Mouse (Mus musculus): ENCODE data around the gene Poc1a. TPM values are rescaled to one million over a fixed set of nuclear protein-coding genes. Genes with fewer than 3 reads are reported as not detected.

The Poc1a gene
- polyA plus RNA-seq, 1 experiment = 24.3 TPM

DNA sequence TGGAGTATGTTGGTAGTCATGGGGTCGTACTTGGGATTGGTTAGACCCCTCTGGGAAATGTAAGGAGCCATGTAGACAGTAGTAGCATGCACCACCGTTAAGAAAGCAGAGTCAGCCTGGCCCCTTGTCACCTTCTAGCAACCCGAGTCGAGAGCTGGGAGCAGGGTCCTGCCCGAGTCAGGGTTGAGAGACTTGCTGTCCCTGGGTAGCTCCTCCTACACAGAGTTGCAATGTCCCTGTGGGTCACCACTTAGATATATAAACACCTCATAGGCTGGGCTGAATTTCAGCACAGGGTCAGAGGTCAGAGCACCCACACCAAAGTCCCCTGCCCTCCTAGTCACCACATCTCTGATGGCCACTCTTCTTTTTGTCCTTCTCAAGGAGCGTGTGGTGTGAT lies 20.1 kb downstream of the Poc1a start:
- no peak for TF ChIP-seq POLR2A (IDR thresholded peaks at IDR 0.05; ENCODE audit: insufficient read depth, low read length)
- TF ChIP-seq CTCF (IDR thresholded peaks at IDR 0.05; ENCODE audit: low read depth, low read length) = no peak
- TF ChIP-seq EP300 (IDR thresholded peaks at IDR 0.05; ENCODE audit: insufficient read depth, low read depth, low read length) = no peak
- no peaks in the 10 kb centered on the region for H3K27me3 ChIP-seq (ENCODE audit: control insufficient read depth, insufficient read depth, low read length, poor library complexity, severe bottlenecking)
- no peak overlapping the region for H3K9ac ChIP-seq (ENCODE audit: low read depth, poor library complexity, severe bottlenecking)
- H3K36me3 ChIP-seq (ENCODE audit: control insufficient read depth, insufficient read depth, low read length, poor library complexity, severe bottlenecking) = no peaks in the 10 kb centered on the region
- H3K27ac ChIP-seq (ENCODE audit: insufficient read depth, low read length) = no peak overlapping the region
- no peaks in the 10 kb centered on the region for H3K9me3 ChIP-seq (replicated peaks; ENCODE audit: control insufficient read depth, insufficient read depth, low read length, poor library complexity, severe bottlenecking)
- no peaks in the 10 kb centered on the region for H3K4me1 ChIP-seq (ENCODE audit: control insufficient read depth, insufficient read depth, low read length)
- no peak overlapping the region for H3K4me3 ChIP-seq (ENCODE audit: low read depth, low read length)

DNA sequence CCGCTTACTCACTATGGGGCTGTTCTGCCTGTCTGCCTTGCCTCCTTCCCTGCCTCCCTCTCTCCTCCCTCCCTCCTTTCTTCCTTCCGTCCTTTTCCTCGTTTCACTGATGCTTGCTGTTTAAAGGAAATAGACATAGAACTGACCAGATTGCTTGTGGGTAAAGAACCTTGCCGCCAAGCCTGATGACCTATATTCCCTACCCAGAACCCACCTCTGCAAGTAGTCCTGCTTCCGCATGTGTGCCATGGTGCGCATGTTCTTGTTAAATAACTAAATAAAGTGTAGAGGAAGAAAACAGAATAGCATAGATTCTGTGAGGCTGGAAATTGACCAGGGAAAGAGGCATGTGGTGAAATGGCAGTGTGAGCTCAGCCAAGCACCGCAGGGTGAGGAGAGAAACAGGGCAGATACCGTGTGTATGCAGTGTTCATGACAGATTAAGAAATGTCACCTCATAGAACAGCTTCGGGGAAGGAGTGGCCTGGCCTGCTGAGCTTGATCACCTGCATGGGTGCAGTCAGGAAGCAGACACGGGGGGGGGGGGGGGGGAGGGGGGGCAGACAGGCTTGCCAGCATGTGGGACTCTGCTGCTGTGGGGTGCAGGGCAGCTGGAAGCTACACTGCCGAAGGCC lies 20.7 kb downstream of the Poc1a start:
- Histone ChIP-seq H3K4me1 (ENCODE audit: control insufficient read depth, insufficient read depth, low read length) (no peaks in the 10 kb centered on the region), H3K9me3 (replicated peaks; ENCODE audit: control insufficient read depth, insufficient read depth, low read length, poor library complexity, severe bottlenecking) (no peaks in the 10 kb centered on the region), H3K27me3 (ENCODE audit: control insufficient read depth, insufficient read depth, low read length, poor library complexity, severe bottlenecking) (no peaks in the 10 kb centered on the region), H3K4me3 (ENCODE audit: low read depth, low read length) (no peak overlapping the region), H3K36me3 (ENCODE audit: control insufficient read depth, insufficient read depth, low read length, poor library complexity, severe bottlenecking) (no peaks in the 10 kb centered on the region), H3K9ac (ENCODE audit: low read depth, poor library complexity, severe bottlenecking) (no peak overlapping the region), H3K27ac (ENCODE audit: insufficient read depth, low read length) (no peak overlapping the region)
- TF ChIP-seq EP300 (IDR thresholded peaks at IDR 0.05; ENCODE audit: insufficient read depth, low read depth, low read length) = no peak
- no peak for TF ChIP-seq POLR2A (IDR thresholded peaks at IDR 0.05; ENCODE audit: insufficient read depth, low read length)
- TF ChIP-seq CTCF (IDR thresholded peaks at IDR 0.05; ENCODE audit: low read depth, low read length) = no peak

DNA sequence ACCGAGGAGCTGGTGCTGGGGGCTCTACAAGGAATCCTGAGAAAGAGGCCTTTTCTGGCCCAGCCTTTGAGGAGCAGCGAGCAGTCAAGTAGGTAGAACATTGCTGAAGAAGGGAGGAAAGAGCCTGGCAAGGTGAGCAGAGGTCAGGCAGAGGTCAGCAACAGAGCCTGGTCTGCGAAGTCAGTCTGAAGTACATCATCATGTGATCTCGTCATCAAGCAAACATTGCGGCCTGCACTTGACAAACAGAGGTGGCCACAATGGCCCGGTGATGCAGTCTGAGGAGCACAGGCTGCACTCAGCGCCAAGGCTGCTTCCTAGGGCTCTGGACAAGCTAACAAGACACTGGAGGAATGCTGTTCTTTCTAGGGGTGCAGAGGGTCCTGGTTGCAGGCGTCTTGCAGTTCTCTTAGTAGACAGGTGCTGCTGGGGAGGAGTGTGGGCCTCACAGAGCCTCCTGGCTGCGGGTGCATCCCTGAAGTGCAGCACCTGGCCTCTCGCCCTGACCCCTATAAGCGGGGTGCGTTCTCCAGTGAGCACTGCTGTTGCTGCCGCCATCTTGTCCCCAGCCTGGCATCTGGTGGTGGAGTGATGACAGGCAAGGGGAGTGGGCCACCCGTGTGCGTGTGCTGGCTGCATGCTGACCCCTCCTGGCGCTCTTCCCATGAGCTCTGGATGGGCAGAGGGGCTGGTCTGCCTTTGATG lies 21.7 kb downstream of the Poc1a start:
- Histone ChIP-seq H3K4me3 (ENCODE audit: low read depth, low read length) (no peak overlapping the region), H3K9me3 (replicated peaks; ENCODE audit: control insufficient read depth, insufficient read depth, low read length, poor library complexity, severe bottlenecking) (no peaks in the 10 kb centered on the region), H3K9ac (ENCODE audit: low read depth, poor library complexity, severe bottlenecking) (no peak overlapping the region), H3K36me3 (ENCODE audit: control insufficient read depth, insufficient read depth, low read length, poor library complexity, severe bottlenecking) (no peaks in the 10 kb centered on the region), H3K27me3 (ENCODE audit: control insufficient read depth, insufficient read depth, low read length, poor library complexity, severe bottlenecking) (no peaks in the 10 kb centered on the region), H3K27ac (ENCODE audit: insufficient read depth, low read length) (no peak overlapping the region), H3K4me1 (ENCODE audit: control insufficient read depth, insufficient read depth, low read length) (no peaks in the 10 kb centered on the region)
- TF ChIP-seq CTCF (IDR thresholded peaks at IDR 0.05; ENCODE audit: low read depth, low read length) = no peak
- TF ChIP-seq EP300 (IDR thresholded peaks at IDR 0.05; ENCODE audit: insufficient read depth, low read depth, low read length) = no peak
- TF ChIP-seq POLR2A (IDR thresholded peaks at IDR 0.05; ENCODE audit: insufficient read depth, low read length) = no peak

DNA sequence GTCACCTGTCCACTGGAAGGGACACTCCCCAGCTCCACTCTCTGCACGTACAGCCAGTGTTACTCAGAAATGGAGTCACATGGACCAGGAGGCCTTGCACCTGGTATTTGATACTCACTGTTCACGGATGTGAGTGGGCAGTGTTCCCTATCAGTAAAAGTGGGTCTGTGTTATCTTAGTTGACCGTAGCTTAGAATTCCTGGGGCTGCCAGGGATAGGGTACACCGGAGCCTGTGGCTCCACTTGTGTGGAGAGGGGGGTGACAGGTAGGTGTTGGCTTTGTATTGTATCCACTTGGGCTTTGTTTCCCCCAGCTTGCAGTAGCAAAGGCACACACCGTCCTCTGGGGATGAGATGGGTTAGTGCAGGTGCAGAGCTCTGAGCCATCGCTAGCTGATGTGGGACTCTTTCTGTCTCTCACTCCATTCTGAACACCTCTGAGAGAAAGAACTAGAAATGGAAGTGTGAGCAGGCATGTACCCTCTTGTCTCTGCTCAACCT lies 22.6 kb downstream of the Poc1a start:
- Histone ChIP-seq H3K4me1 (ENCODE audit: control insufficient read depth, insufficient read depth, low read length) (no peaks in the 10 kb centered on the region), H3K9me3 (replicated peaks; ENCODE audit: control insufficient read depth, insufficient read depth, low read length, poor library complexity, severe bottlenecking) (no peaks in the 10 kb centered on the region), H3K4me3 (ENCODE audit: low read depth, low read length) (no peak overlapping the region), H3K36me3 (ENCODE audit: control insufficient read depth, insufficient read depth, low read length, poor library complexity, severe bottlenecking) (no peaks in the 10 kb centered on the region), H3K27ac (ENCODE audit: insufficient read depth, low read length) (no peak overlapping the region), H3K9ac (ENCODE audit: low read depth, poor library complexity, severe bottlenecking) (no peak overlapping the region), H3K27me3 (ENCODE audit: control insufficient read depth, insufficient read depth, low read length, poor library complexity, severe bottlenecking) (no peaks in the 10 kb centered on the region)
- TF ChIP-seq CTCF (IDR thresholded peaks at IDR 0.05; ENCODE audit: low read depth, low read length) (no peak), POLR2A (IDR thresholded peaks at IDR 0.05; ENCODE audit: insufficient read depth, low read length) (no peak), EP300 (IDR thresholded peaks at IDR 0.05; ENCODE audit: insufficient read depth, low read depth, low read length) (no peak)

DNA sequence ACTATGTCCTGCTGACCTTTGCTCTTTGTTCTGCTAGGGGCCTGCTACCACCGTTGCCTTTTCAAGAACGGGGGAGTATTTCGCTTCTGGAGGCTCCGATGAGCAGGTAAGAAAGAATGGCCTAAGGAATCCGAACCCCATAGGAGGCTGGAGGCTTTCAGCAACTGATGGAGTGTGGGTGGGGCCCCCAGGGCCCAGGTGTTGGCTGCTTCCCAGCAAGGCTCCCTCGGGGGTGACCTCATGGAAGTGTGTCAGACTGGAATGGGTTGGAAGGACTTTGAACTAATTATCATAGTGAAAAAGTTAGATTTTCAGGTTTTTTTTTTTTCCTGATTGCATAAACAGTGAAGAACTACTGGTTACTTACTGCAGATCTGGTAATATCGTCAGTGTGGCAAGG lies 24.4 kb downstream of the Poc1a start:
- no peak overlapping the region for H3K4me3 ChIP-seq (ENCODE audit: low read depth, low read length)
- H3K4me1 ChIP-seq (ENCODE audit: control insufficient read depth, insufficient read depth, low read length) = no peaks in the 10 kb centered on the region
- no peak overlapping the region for H3K9ac ChIP-seq (ENCODE audit: low read depth, poor library complexity, severe bottlenecking)
- no peaks in the 10 kb centered on the region for H3K27me3 ChIP-seq (ENCODE audit: control insufficient read depth, insufficient read depth, low read length, poor library complexity, severe bottlenecking)
- TF ChIP-seq EP300 (IDR thresholded peaks at IDR 0.05; ENCODE audit: insufficient read depth, low read depth, low read length) = no peak
- no peak for TF ChIP-seq CTCF (IDR thresholded peaks at IDR 0.05; ENCODE audit: low read depth, low read length)
- no peak for TF ChIP-seq POLR2A (IDR thresholded peaks at IDR 0.05; ENCODE audit: insufficient read depth, low read length)
- no peak overlapping the region for H3K27ac ChIP-seq (ENCODE audit: insufficient read depth, low read length)
- H3K9me3 ChIP-seq (replicated peaks; ENCODE audit: control insufficient read depth, insufficient read depth, low read length, poor library complexity, severe bottlenecking) = no peaks in the 10 kb centered on the region
- no peaks in the 10 kb centered on the region for H3K36me3 ChIP-seq (ENCODE audit: control insufficient read depth, insufficient read depth, low read length, poor library complexity, severe bottlenecking)
